Mouse (Mus musculus) stomach, embryonic 15.5 days (tissue): ENCODE results near the gene Ube3a. TPM values are rescaled to one million over a fixed set of nuclear protein-coding genes. Genes with fewer than 3 reads are reported as not detected.

Experiments used
- ATAC-seq: fragments of 200-750 bp; cut with Nextera tagmentation; 2 replicates; pipeline ENCODE4 v1.8.0; 2017; ENCODE audit warnings: low read depth, moderate number of reproducible peaks, moderate TSS enrichment; ENCODE audit not compliant: insufficient read depth, low FRiP score
- H3K27ac ChIP-seq: fragments of 300-500 bp; sonication (generic); 2 replicates; pipeline ENCODE4 v1.5.1; 2015; ENCODE audit warnings: mild to moderate bottlenecking, inconsistent platforms
- H3K27me3 ChIP-seq: fragments of 300-500 bp; sonication (generic); replicated peaks from 2 replicates; pipeline ENCODE4 v1.6.1; 2015; ENCODE audit warnings: inconsistent platforms
- H3K36me3 ChIP-seq: fragments of 300-500 bp; sonication (generic); 2 replicates; pipeline ENCODE4 v1.6.1; 2015; ENCODE audit warnings: inconsistent platforms
- H3K4me1 ChIP-seq: fragments of 300-500 bp; sonication (generic); 2 replicates; pipeline ENCODE4 v1.6.1; 2015; ENCODE audit warnings: inconsistent platforms
- H3K4me2 ChIP-seq: fragments of 300-500 bp; sonication (generic); 2 replicates; pipeline ENCODE4 v1.6.1; 2015; ENCODE audit warnings: mild to moderate bottlenecking, inconsistent platforms
- H3K4me3 ChIP-seq: fragments of 300-500 bp; sonication (generic); replicated peaks from 2 replicates; pipeline ENCODE4 v1.5.1; 2015; ENCODE audit warnings: inconsistent platforms
- H3K9ac ChIP-seq: fragments of 300-500 bp; sonication (generic); 2 replicates; pipeline ENCODE4 v1.6.1; 2015; ENCODE audit warnings: inconsistent platforms
- H3K9me3 ChIP-seq: fragments of 300-500 bp; sonication (generic); 2 replicates; pipeline ENCODE4 v1.6.1; 2016; ENCODE audit warnings: inconsistent platforms
- WGBS: fragments of 180-500 bp; shearing (Covaris S2); methylation state at CpG from one replicate; pipeline ENCODE4 v1.1.7; 2015; 5-methylcytosine and 5-hydroxymethylcytosine counted together
- polyA plus RNA-seq: library from polyadenylated mRNA; unstranded; fragments of >200 nt; fragmentation: Nextera tagmentation; extraction: Ambion mirVana; gene quantifications from 2 replicates; pipeline ENCODE4 v1.2.1, GENCODE M21; 2015

Ube3a gene
- 120 and 135 TPM in 2 replicates for polyA plus RNA-seq

GRCm38 (mm10) chr7:59228045-59228865 lies at the start of gene Ube3a:
Ube3a (plus strand) TSS chr7:59228750.
- Histone ChIP-seq H3K27ac (peak within 1 kb of the TSS; percentile 97), H3K4me1 (no peaks in the 10 kb centered on the region), H3K27me3 (no peaks in the 10 kb centered on the region), H3K9ac (peak within 1 kb of the TSS; percentile 85), H3K4me3 (peak within 1 kb of the TSS; percentile 64), H3K9me3 (no peaks in the 10 kb centered on the region), H3K36me3 (no peaks in the 10 kb centered on the region), H3K4me2 (peak within 1 kb of the TSS; percentile 61)
- WGBS = under 1% methylated on average over 50 of the region's 50 CpGs
- ATAC-seq = peak; percentile 98

DNA sequence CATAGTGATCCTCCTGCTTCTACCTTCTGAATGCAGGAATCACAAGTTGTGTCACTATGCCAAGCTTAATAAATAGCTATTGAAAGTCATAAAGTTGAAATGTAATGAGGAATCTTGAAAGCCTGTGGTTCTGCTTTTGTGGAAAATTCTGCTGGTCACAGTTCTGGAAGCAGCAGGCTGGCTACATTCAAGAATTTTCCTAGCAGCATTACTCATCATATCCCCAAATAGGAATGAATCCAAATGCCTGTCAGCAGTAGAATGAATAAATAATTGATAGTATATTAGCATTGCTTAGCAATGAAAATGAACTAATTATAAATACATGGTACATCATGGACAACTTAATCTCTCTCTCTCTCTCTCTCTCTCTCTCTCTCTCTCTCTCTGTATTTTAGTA lies 35.7 kb upstream of the Ube3a start:
- Histone ChIP-seq H3K4me2 (no peak overlapping the region), H3K4me3 (no peak overlapping the region), H3K4me1 (no peaks in the 10 kb centered on the region), H3K36me3 (no peaks in the 10 kb centered on the region), H3K27me3 (no peaks in the 10 kb centered on the region), H3K27ac (no peak overlapping the region), H3K9ac (no peak overlapping the region), H3K9me3 (no peaks in the 10 kb centered on the region)
- ATAC-seq = no peak

- no peaks in the 10 kb centered on the region for H3K9me3 ChIP-seq
- H3K4me1 ChIP-seq = no peaks in the 10 kb centered on the region
- H3K27ac ChIP-seq = no peak overlapping the region
- WGBS = 68% methylated on average over 1 of the region's 1 CpGs
- no peaks in the 10 kb centered on the region for H3K27me3 ChIP-seq
- H3K36me3 ChIP-seq = no peaks in the 10 kb centered on the region
- H3K4me2 ChIP-seq = no peak overlapping the region
- H3K4me3 ChIP-seq = no peak overlapping the region
- no peak for ATAC-seq
- no peak overlapping the region for H3K9ac ChIP-seq
These were observed 13.6 kb upstream of the Ube3a start for GRCm38 (mm10) chr7:59214911-59215310.

DNA sequence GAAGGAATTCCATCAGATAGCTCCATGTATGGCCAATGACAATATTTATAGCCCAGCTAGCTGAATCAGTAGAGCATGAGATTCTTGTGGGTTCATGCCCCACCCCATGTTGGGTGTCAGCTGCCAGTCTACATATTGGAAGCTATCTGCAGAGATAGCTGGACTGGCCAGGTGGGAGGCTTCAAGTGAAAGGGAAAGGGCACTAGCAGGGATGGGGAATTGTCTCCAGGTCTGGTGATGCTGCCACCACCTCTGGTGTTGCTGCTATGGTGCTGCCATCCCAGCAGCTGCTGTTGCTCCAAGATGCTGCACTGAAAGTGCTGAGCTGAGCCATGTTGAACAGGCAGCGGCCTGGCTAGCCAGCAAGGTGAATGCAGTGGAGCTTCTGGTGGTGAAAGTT lies 7.3 kb upstream of the Ube3a start:
- no peaks in the 10 kb centered on the region for H3K36me3 ChIP-seq
- no peak for ATAC-seq

DNA sequence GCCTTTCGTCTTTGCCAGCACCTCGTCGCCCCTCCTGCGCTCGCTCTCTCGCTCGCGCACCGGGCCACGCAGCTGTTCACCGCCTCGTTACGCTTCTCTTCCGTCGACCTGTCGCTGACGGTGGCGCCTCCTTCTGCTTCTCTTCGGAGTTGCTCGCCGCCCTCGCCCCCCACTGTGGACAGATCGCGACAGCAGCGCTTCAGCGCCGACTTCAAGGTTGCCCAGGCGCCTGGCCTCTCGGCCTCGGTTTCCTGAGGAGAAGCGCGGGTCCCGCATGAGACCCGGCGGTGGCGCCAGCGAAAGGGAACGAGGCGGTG lies 274 bp downstream of the Ube3a start:
- WGBS = 0% methylated on average over 38 of the region's 39 CpGs
- Histone ChIP-seq H3K27me3 (no peaks in the 10 kb centered on the region), H3K9ac (peak overlapping the region; percentile 85), H3K4me3 (peak overlapping the region; percentile 64), H3K27ac (peak overlapping the region; percentile 97), H3K4me2 (peak overlapping the region; percentile 61), H3K36me3 (no peaks in the 10 kb centered on the region), H3K4me1 (no peaks in the 10 kb centered on the region), H3K9me3 (no peaks in the 10 kb centered on the region)
- ATAC-seq = peak; percentile 65

More for the DNA sequence above, 7.3 kb upstream of the Ube3a start:
- no peaks in the 10 kb centered on the region for H3K4me1 ChIP-seq
- no peak overlapping the region for H3K9ac ChIP-seq
- H3K27ac ChIP-seq = no peak overlapping the region
- WGBS = 78% methylated on average over 1 of the region's 1 CpGs
- H3K4me2 ChIP-seq = no peak overlapping the region
- no peaks in the 10 kb centered on the region for H3K27me3 ChIP-seq
- H3K4me3 ChIP-seq = no peak overlapping the region
- no peaks in the 10 kb centered on the region for H3K9me3 ChIP-seq

GRCm38 (mm10) chr7:59229183-59229911 lies 797 bp downstream of the Ube3a start:
- Histone ChIP-seq H3K9me3 (no peaks in the 10 kb centered on the region), H3K27me3 (no peaks in the 10 kb centered on the region), H3K9ac (peak overlapping the region; percentile 85), H3K27ac (peak overlapping the region; percentile 97), H3K4me2 (peak overlapping the region; percentile 61), H3K4me3 (peak overlapping the region; percentile 64), H3K4me1 (no peaks in the 10 kb centered on the region), H3K36me3 (no peaks in the 10 kb centered on the region)
- peak; percentile 34 for ATAC-seq
- WGBS = 1% methylated on average over 52 of the region's 52 CpGs

- ATAC-seq = no peak
- no peaks in the 10 kb centered on the region for H3K36me3 ChIP-seq
- peak overlapping the region; percentile 61; the same call in 1 of the 2 replicates for H3K4me2 ChIP-seq
- no peaks in the 10 kb centered on the region for H3K4me1 ChIP-seq
- H3K4me3 ChIP-seq = peak overlapping the region; percentile 23; the same call in 1 of the 2 replicates
- no peaks in the 10 kb centered on the region for H3K27me3 ChIP-seq
- no peaks in the 10 kb centered on the region for H3K9me3 ChIP-seq
- no peak overlapping the region for H3K27ac ChIP-seq
- WGBS = 37% methylated on average over 4 of the region's 4 CpGs
- H3K9ac ChIP-seq = no peak overlapping the region
These were observed 1.8 kb downstream of the Ube3a start for GRCm38 (mm10) chr7:59230304-59230703.

DNA sequence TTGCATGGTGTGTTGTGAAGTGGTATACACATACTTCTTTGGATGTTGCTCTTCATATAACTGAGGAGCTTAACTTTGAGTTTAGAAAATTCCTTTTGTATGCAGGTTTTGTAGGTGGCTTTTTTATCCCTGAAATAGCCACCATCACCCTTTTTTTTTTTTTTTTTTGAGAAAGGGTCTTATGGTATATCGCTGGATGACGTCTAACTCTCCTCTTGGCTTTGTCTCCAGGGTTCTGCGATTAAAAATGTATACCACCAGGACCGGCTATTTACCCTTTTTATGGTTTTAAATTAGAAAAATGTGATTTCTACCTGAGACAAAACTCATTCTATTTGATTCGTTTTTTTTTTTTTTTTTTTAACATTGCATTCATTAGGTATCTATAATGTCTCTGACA lies 2.2 kb downstream of the Ube3a start:
- no peaks in the 10 kb centered on the region for H3K4me1 ChIP-seq
- no peak overlapping the region for H3K4me3 ChIP-seq
- H3K9me3 ChIP-seq = no peaks in the 10 kb centered on the region
- H3K27ac ChIP-seq = no peak overlapping the region
- no peak for ATAC-seq
- H3K36me3 ChIP-seq = no peaks in the 10 kb centered on the region
- H3K9ac ChIP-seq = no peak overlapping the region
- 65% methylated on average over 5 of the region's 5 CpGs for WGBS
- no peaks in the 10 kb centered on the region for H3K27me3 ChIP-seq
- H3K4me2 ChIP-seq = peak overlapping the region; percentile 30; the same call in 1 of the 2 replicates

DNA sequence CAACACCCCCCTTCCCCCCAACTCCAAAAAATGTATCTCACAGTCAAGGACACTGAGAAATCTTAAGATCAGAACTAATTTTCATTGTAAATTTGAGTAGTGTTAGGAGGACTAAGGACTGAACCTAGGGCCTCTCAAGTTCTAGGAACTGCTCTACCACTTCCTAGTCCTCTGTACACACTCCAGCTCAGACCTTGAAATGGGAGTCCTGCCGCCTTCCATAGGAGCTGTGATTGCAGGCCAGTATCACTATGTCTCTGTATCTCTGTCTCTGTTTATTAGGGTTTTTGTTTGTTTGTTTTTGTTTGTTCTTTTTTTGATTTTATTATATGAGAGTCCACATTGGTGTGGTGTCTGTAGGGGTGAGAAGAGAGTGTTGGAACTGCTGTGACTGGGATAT lies 3.4 kb downstream of the Ube3a start:
- H3K27ac ChIP-seq = no peak overlapping the region
- no peak overlapping the region for H3K9ac ChIP-seq
- no peaks in the 10 kb centered on the region for H3K36me3 ChIP-seq
- ATAC-seq = no peak
- no peaks in the 10 kb centered on the region for H3K4me1 ChIP-seq
- H3K4me2 ChIP-seq = peak overlapping the region; percentile 10; the same call in 1 of the 2 replicates
- no peak overlapping the region for H3K4me3 ChIP-seq
- no peaks in the 10 kb centered on the region for H3K9me3 ChIP-seq
- WGBS = 57% methylated on average over 1 of the region's 1 CpGs
- H3K27me3 ChIP-seq = no peaks in the 10 kb centered on the region

- ATAC-seq = no peak
- Histone ChIP-seq H3K4me3 (no peak overlapping the region), H3K27me3 (no peaks in the 10 kb centered on the region), H3K9ac (no peak overlapping the region), H3K9me3 (no peaks in the 10 kb centered on the region), H3K4me2 (no peak overlapping the region), H3K36me3 (no peaks in the 10 kb centered on the region), H3K27ac (no peak overlapping the region), H3K4me1 (no peaks in the 10 kb centered on the region)
- WGBS = 94% methylated on average over 8 of the region's 8 CpGs
These were observed 6.3 kb downstream of the Ube3a start for GRCm38 (mm10) chr7:59234773-59235401.

GRCm38 (mm10) chr7:59243257-59243656 lies 14.7 kb downstream of the Ube3a start:
- H3K9me3 ChIP-seq = no peaks in the 10 kb centered on the region
- no peak overlapping the region for H3K27ac ChIP-seq
- H3K4me3 ChIP-seq = no peak overlapping the region
- H3K4me1 ChIP-seq = no peaks in the 10 kb centered on the region
- H3K36me3 ChIP-seq = no peaks in the 10 kb centered on the region
- no peak for ATAC-seq
- WGBS = 62% methylated on average over 3 of the region's 3 CpGs
- no peaks in the 10 kb centered on the region for H3K27me3 ChIP-seq
- no peak overlapping the region for H3K4me2 ChIP-seq
- no peak overlapping the region for H3K9ac ChIP-seq

DNA sequence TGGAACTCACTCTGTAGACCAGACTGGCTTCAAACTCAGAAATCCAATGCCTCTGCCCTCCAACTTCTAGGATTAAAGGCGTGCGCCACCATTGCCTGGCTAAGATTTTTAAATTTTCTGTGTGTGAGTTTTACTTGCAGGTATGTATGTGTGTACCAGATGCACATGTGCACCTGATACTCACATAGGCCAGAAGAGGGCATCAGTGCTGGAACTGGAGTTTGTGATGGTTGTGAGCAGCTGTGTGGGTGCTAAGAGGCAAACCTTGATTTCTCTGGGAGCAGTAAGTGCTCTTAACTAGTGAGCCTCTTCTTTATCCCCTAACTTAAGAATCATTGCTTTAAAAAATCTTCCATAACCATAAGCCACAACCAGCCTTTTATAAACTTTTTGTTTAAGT lies 17.0 kb downstream of the Ube3a start:
- H3K4me1 ChIP-seq = no peaks in the 10 kb centered on the region
- H3K9ac ChIP-seq = no peak overlapping the region
- H3K36me3 ChIP-seq = no peaks in the 10 kb centered on the region
- H3K27ac ChIP-seq = no peak overlapping the region
- no peaks in the 10 kb centered on the region for H3K9me3 ChIP-seq
- no peaks in the 10 kb centered on the region for H3K27me3 ChIP-seq
- 95% methylated on average over 2 of the region's 2 CpGs for WGBS
- no peak for ATAC-seq
- H3K4me3 ChIP-seq = no peak overlapping the region
- H3K4me2 ChIP-seq = no peak overlapping the region
